Mouse (Mus musculus) adrenal gland, adult (tissue): ENCODE measurements around the gene Gk5.
"Not testable (repeated sequence)": the region's sequence is repeated elsewhere in the genome, so short reads cannot be mapped to it uniquely, and the experiment has no call there.

Experiments
- DNase-seq, 2 experiments: peaks; one replicate each; pipeline ENCODE4 v3.0.0; 2022 to 2023; ENCODE audit warnings: low spot score in 1 of 2; ENCODE audit not compliant: inconsistent age in 2 of 2

Gk5 gene

DNA sequence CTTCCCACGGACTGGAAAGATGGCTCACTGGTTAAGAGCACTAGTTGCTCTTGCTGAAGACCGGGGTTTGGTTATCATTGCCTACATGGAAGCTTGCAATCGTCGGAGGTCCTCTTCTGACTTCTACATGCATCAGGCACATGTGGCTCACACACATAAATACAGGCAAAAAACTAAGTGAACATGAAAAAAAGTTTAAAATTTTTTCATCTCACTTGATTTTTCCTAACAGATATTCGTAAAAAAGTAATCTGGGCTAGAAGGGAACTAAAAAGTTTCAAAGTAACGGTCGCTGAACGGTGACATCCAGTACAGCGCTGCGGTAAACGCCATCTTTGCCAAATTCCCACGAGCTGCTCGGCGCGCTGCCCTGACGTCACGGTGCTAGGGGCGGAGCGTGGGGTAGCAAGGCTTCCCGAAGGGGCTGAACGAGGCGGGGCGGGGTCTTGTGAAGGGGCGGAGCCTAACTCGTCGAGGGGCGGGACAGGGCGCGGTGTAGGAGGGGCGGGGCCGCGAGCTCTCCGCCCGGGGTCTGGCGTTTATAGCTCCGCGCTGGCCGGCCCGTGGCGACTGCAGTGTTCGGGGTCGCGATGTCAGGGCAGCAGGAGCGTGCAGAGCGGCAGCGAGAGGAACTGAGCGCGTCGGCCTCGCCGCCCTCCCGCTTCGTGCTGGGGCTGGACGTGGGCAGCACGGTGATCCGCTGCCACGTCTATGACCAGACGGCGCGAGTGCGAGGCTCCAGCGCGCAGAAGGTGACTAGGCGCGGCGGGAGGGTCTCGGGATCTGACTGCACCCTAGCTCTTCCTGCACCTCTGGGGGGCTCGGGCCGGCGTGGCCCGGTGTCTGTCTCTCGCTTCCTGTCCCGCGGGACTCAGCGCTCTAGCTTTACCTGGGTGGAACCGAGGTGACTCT, at the start of gene Gk5:
TSS of gene Gk5 (plus strand) at position 502 of the 912 bp plus-strand sequence.
- peak; percentile 98 to 100 for DNase-seq

DNA sequence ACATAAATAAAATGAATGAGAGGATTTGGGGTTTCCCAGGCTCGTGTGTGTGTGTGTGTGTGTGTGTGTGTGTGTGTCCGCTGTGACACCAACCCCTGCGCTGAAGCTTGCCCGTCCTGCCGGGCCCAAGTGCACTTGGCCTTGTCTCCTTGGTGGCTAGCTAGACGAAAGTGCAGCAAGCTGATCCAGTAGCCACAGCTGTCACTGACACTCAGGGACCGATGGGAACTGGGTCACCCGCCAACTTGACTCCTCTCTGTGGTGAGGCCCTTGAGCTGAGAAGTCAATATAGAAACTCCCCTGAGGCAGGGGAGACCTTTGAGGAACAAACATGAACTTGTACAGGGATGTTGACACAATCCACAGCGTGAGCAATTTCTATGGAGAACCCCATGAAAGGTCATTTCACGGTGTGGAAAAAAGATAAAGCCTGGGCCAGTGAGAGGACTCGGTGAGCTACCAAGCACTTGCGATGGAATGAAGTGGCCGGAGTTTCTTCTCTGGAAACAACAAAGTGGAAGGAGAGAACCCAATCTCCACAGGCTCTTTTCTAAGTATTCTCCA, 40.3 kb upstream of the Gk5 start:
- DNase-seq, result no peak

- no peak for DNase-seq
These were observed 33.9 kb upstream of the Gk5 start for GRCm38 (mm10) chr9:96085293-96085692.

DNA sequence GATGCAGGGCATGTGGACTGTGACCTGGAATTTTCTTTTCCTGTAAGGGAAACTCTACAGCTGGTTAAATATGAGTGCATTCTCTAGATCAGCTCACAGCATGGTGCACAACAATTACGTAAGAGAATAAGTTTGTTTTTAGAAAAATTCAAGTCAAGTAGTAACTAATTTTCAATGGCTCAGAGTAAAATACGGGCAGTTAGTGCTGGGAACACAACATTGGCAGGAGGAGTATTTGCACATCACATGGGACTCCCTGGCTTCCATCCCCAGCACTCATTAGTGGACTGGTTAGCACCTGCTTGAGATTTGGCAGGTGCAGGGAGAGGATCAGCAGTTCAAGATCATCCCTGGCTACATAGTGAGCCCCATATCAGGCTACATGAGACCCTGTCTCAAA, 31.5 kb upstream of the Gk5 start:
- no peak for DNase-seq

DNA sequence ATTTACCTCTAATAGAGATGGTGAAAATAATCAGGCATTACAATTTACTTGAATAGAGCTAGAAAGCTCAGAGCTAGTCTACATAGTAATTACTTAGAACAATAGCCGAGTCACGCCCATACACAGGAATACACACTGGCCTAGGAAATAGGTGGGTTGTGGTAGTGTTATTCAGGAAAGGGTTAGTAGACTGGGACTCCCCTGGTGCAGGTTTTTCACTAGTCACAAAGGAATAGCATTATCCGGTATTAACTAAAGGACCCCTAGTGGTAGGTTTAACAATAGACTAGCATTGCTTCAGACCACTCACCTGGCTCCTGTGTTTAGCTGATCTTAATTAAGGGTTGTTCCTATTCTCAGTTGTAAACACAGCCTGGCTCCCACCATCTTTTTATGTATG, 30.7 kb upstream of the Gk5 start:
- not testable (repeated sequence) for DNase-seq

DNA sequence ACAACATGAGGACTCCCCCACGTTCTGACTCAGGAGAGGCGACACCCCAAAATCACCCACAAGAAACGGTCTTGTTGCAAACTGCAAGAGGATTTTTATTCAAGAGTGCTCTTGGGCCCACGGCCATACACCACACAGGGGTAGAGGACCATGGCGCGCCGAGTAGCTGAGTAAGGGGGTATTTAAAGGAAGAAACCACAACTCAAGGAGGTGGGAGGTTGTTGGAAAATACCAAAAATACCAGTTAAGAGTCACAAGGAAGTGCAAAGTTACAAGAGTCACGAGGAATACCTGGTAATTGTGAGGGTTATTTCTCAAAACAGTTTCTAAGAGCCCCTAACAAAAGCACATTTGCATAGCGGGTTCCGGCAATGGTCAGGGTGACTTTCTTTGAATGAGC, 26.5 kb upstream of the Gk5 start:
- DNase-seq, result not testable (repeated sequence)

GRCm38 (mm10) chr9:96093221-96093620, 25.9 kb upstream of the Gk5 start:
- no peak for DNase-seq

GRCm38 (mm10) chr9:96094341-96094740, 24.8 kb upstream of the Gk5 start:
- no peak for DNase-seq

DNA sequence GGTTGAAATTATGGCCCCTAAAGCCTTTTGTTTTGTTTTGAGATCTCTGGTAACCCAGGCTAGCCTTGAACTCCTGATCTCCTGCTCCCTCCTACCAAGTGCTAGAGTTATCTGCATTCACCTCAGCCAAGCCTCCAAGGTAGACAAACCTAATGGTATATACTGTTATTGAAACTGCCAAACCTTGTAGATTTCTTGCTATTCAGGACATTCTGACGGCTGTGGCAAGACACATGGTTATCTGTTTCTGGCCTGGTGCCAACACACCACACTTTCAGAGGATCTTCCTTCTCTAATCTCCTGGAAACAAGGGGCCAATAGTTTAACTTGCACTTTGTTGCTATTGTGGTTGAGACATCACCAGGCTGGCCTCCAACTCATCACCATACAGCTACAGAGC, 24.0 kb upstream of the Gk5 start:
- DNase-seq, result no peak

DNA sequence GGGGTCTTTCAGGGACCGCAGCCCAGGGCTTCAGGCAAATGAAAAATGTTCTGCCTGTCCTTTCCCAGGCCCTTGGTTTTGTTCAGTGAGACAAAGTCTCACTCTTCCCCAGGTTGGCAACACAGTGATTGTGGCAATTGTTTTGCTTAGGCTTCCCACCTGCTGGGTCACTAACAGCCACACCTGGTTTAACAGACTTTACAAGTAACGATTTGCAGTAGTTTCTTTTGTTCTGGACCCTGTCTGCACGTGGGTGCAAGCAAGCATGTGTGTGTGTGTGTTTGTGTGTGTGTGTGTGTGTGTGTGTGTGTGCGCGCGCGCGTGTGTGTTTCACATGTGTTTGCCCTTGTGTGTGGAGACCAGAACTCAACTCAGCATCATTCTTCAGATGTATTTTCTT, 16.3 kb upstream of the Gk5 start:
- no peak for DNase-seq

DNA sequence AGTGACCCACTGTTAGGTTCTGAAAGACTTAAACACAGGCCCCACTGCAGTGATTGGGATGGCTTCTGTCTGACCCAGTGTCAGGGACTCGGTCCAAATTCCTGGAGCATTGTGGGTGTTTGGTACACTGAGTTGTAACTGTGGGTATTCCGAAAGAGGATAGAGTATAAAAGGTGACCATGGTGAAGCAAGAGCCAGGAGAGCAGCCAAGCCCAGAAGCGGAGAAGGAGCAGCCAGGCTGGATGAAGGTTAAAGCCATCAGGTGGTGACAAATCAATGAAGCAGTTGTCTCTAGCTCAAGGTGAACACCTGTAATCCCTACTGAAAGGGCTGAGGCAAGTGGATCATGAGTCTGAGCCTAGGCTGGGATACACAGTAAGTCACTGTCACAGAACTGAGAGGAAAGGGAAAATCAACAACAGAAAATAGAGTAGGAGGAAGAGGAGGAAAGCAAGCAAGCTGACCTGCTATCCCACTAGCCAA, 6.2 kb upstream of the Gk5 start:
- peak in 1 of 2 experiments; percentile 20 for DNase-seq

GRCm38 (mm10) chr9:96116801-96117200, 2.4 kb upstream of the Gk5 start:
- DNase-seq, result no peak

GRCm38 (mm10) chr9:96118216-96118615, 946 bp upstream of the Gk5 start:
- peak in 1 of 2 experiments; percentile 66 for DNase-seq

- no peak for DNase-seq
These were observed 8.8 kb downstream of the Gk5 start for GRCm38 (mm10) chr9:96127972-96128371.

DNA sequence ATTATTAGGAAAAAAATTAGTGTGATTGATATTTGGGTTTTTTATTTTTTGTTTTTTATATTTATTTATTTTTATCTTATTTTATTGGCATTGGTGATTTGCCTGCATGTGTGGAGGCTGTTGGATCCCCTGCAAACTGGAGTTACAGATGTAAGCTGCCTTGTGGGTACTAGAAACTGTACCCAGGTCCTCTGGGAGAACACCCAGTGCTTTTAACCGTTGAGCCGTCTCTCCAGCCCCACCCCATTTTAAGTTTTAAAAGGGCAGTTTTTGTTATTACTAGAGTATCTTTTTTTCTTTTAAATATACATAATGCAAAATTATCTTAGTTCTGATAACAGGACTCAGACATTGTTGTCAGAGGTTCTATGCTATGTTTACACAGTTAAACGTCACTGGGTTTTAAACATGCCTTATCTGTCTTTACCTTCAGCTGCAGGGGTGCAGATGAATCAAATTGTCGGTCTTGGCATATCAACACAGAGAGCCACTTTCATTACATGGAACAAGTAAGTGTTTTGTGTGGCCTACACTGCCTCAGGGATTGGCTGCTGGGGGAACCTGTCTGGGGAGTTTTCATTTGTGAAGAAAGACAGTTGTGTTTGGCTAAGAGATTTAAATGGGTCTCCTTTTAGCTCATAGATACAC, 13.9 kb downstream of the Gk5 start:
- DNase-seq, result no peak

- DNase-seq, result no peak
These were observed 15.3 kb downstream of the Gk5 start for GRCm38 (mm10) chr9:96134470-96134869.

DNA sequence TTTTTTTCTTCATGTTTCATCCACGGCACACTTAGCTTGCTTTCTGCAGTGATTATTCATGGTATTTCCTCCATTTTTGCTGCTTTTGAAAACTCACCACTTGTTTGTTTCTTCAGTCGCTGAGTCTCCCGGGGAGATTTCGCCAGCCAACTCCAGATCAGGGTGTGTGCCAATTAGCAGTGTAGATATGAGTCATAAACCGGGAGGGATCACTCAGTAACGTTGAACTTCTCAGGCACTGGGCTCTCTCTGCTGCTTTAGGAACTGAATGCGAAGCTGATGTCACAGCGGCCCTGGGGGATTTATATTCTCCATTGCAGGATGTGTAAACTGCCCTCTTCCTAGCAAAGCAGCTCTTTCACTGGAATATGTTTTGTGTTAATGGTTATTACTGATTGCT, 15.8 kb downstream of the Gk5 start:
- DNase-seq, result peak; percentile 78 to 87

GRCm38 (mm10) chr9:96135461-96135860, 16.3 kb downstream of the Gk5 start:
- DNase-seq, result no peak

DNA sequence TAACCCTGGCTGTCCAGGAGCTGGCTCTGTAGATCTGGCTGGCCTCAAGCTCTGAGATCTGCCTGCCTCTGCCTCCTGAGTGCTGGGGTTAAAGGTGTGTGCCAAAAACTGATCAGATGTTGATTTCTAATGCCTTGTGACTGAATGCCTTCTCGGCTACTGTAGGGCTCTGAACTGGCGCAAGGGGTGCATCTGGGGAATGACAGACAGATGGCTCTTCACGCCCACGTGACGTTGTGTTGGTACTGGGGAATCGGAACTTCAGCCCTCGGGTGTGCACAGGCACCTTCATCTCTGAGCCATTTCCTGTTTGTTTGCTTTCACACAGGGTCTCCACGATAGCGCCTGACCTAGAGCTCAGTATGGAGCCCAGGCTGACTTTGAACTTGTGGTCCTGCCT, 19.8 kb downstream of the Gk5 start:
- no peak for DNase-seq

DNA sequence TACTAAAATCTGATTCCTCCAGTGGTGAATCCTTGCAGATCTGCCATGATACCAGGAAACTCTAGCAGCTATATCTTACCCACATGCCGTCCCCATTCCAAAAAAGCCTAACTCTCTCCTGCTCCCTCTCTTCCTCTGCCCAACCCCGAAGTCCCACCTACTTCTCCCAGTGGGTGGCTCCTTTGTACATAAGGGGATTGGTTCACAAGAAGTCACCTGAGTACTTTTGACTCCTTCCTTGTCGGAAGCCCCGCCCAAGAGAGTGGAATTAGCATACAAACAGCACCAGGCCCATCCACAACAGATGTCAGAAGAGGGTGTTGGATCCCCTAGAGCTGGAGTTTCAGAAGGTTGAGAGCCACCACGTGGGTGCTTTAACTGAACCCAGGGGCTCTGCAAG, 20.7 kb downstream of the Gk5 start:
- DNase-seq, result no peak

DNA sequence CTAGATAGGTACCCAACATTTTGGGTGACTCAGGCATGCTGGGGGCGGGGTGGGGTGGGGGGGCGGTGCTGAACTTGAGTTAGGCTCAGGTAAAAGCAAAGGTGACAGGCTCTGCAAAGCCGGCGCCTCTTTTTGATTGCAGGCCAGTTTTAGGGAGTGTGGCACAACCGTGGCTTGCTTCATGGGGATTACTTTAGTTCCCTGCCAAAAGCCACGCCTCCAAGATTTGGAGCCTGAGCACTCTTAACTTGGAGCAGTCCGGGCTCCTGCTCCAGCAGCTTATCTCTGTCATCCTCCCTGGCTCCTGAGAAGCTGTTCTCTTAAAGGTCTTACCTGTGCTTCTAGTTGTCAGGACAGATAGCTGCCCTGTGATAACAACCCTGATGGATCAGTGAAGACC, 21.8 kb downstream of the Gk5 start:
- DNase-seq, result peak in 1 of 2 experiments; percentile 49

- no peak for DNase-seq
These were observed 23.3 kb downstream of the Gk5 start for GRCm38 (mm10) chr9:96142499-96142898.
